Mouse (Mus musculus) midbrain, embryonic 14.5 days (tissue): ENCODE data around the gene Glb1l. TPM values are rescaled to one million over a fixed set of nuclear protein-coding genes. Genes with fewer than 3 reads are reported as not detected.

ENCODE experiments used
- ATAC-seq: fragments of 200-750 bp; cut with Nextera tagmentation; 2 replicates; pipeline ENCODE4 v1.8.0; 2017; ENCODE audit warnings: moderate number of reproducible peaks, moderate library complexity; ENCODE audit not compliant: low FRiP score, low TSS enrichment
- DNase-seq: peaks from one replicate; pipeline ENCODE4 v3.0.0-alpha.2; 2015
- H3K27ac ChIP-seq: fragments of 300-500 bp; sonication (generic); replicated peaks from 2 replicates; pipeline ENCODE4 v1.5.1; 2014; ENCODE audit warnings: mild to moderate bottlenecking, low read depth, low read length, moderate library complexity
- H3K27me3 ChIP-seq: fragments of 300-500 bp; sonication (generic); 2 replicates; pipeline ENCODE4 v1.6.1; 2014; ENCODE audit warnings: low read length, control low read depth, mixed read lengths; ENCODE audit not compliant: control insufficient read depth, insufficient read depth
- H3K36me3 ChIP-seq: fragments of 300-500 bp; sonication (generic); 2 replicates; pipeline ENCODE4 v1.6.1; 2014; ENCODE audit warnings: low read length, control low read depth; ENCODE audit not compliant: control insufficient read depth, insufficient read depth
- H3K4me1 ChIP-seq: fragments of 300-500 bp; sonication (generic); 2 replicates; pipeline ENCODE4 v1.6.1; 2014; ENCODE audit warnings: mild to moderate bottlenecking, antibody characterized with exemption, low read length, control low read depth; ENCODE audit not compliant: control insufficient read depth, insufficient read depth
- H3K4me2 ChIP-seq: fragments of 300-500 bp; sonication (generic); 2 replicates; pipeline ENCODE4 v1.6.1; 2014; ENCODE audit warnings: mild to moderate bottlenecking, low read length, moderate library complexity
- H3K4me3 ChIP-seq: fragments of 300-500 bp; sonication (generic); replicated peaks from 2 replicates; pipeline ENCODE4 v1.5.1; 2014; ENCODE audit warnings: low read depth, low read length
- H3K9ac ChIP-seq: fragments of 300-500 bp; sonication (generic); replicated peaks from 2 replicates; pipeline ENCODE4 v1.6.1; 2014; ENCODE audit warnings: mild to moderate bottlenecking, low read length, moderate library complexity
- H3K9me3 ChIP-seq: fragments of 300-500 bp; sonication (generic); 2 replicates; pipeline ENCODE4 v1.6.1; 2016; ENCODE audit warnings: low read length, control low read depth, mixed read lengths; ENCODE audit not compliant: control insufficient read depth
- WGBS: fragments of 180-500 bp; shearing (Covaris S2); extraction: QIAGEN DNeasy Blood & Tissue Kit; methylation state at CpG from one replicate; pipeline ENCODE4 v1.1.7; 2014; 5-methylcytosine and 5-hydroxymethylcytosine counted together
- polyA plus RNA-seq: library from polyadenylated mRNA; unstranded; fragments of >200 nt; fragmentation: Nextera tagmentation; extraction: Ambion mirVana; gene quantifications from 2 replicates; pipeline ENCODE4 v1.2.1, GENCODE M21; 2014

Gene Glb1l
- polyA plus RNA-seq, 1 experiment from 2014 or later = 24.2 TPM

GRCm38 (mm10) chr1:75226138-75226537 lies 15.5 kb upstream of the Glb1l start:
- Histone ChIP-seq H3K27me3 (peaks cover 7% of the 10 kb centered on the region; the same call in 1 of the 2 replicates), H3K27ac (no peak overlapping the region), H3K9ac (no peak overlapping the region), H3K4me3 (no peak overlapping the region), H3K4me1 (no peaks in the 10 kb centered on the region), H3K9me3 (no peaks in the 10 kb centered on the region), H3K4me2 (no peak overlapping the region), H3K36me3 (no peaks in the 10 kb centered on the region)
- DNase-seq (no peak), ATAC-seq (no peak)
- WGBS = 69% methylated on average over 2 of the region's 2 CpGs

GRCm38 (mm10) chr1:75225473-75225872 lies 14.9 kb upstream of the Glb1l start:
- Histone ChIP-seq H3K4me3 (no peak overlapping the region), H3K36me3 (no peaks in the 10 kb centered on the region), H3K27ac (no peak overlapping the region), H3K4me2 (no peak overlapping the region), H3K9me3 (no peaks in the 10 kb centered on the region), H3K4me1 (no peaks in the 10 kb centered on the region), H3K9ac (no peak overlapping the region), H3K27me3 (peaks cover 13% of the 10 kb centered on the region)
- WGBS = 72% methylated on average over 3 of the region's 3 CpGs
- DNase-seq (no peak), ATAC-seq (no peak)

- Histone ChIP-seq H3K4me3 (no peak overlapping the region), H3K27me3 (peaks cover 27% of the 10 kb centered on the region), H3K36me3 (no peaks in the 10 kb centered on the region), H3K9me3 (no peaks in the 10 kb centered on the region), H3K4me2 (no peak overlapping the region), H3K9ac (no peak overlapping the region), H3K4me1 (peaks cover 13% of the 10 kb centered on the region), H3K27ac (no peak overlapping the region)
- ATAC-seq (no peak), DNase-seq (no peak)
- WGBS = 78% methylated on average over 6 of the region's 6 CpGs
These were observed 12.9 kb upstream of the Glb1l start for GRCm38 (mm10) chr1:75223532-75223931.

- Histone ChIP-seq H3K36me3 (no peaks in the 10 kb centered on the region), H3K9me3 (no peaks in the 10 kb centered on the region), H3K4me2 (no peak overlapping the region), H3K4me3 (no peak overlapping the region), H3K27me3 (peaks cover 33% of the 10 kb centered on the region), H3K9ac (no peak overlapping the region), H3K27ac (no peak overlapping the region), H3K4me1 (peaks cover 17% of the 10 kb centered on the region)
- WGBS = 85% methylated on average over 6 of the region's 6 CpGs
- ATAC-seq = no peak
- no peak for DNase-seq
These were observed 12.3 kb upstream of the Glb1l start for GRCm38 (mm10) chr1:75222926-75223325.

GRCm38 (mm10) chr1:75221538-75221937 lies 10.9 kb upstream of the Glb1l start:
- Histone ChIP-seq H3K27me3 (peaks cover 46% of the 10 kb centered on the region), H3K9me3 (no peaks in the 10 kb centered on the region), H3K4me2 (no peak overlapping the region), H3K9ac (no peak overlapping the region), H3K36me3 (no peaks in the 10 kb centered on the region), H3K4me3 (no peak overlapping the region), H3K4me1 (peaks cover 17% of the 10 kb centered on the region), H3K27ac (no peak overlapping the region)
- no peak for DNase-seq
- 75% methylated on average over 3 of the region's 3 CpGs for WGBS
- ATAC-seq = no peak

GRCm38 (mm10) chr1:75219531-75219930 lies 8.9 kb upstream of the Glb1l start, which contains the start of gene Tuba4a:
Gene Tuba4a (minus strand): TSS chr1:75219865.
- Histone ChIP-seq H3K4me2 (peak within 1 kb of the TSS; percentile 97), H3K9me3 (no peaks in the 10 kb centered on the region), H3K9ac (peak within 1 kb of the TSS; percentile 62), H3K27ac (no peak within 1 kb of the TSS), H3K4me1 (peaks cover 17% of the 10 kb centered on the region), H3K27me3 (peaks cover 46% of the 10 kb centered on the region), H3K4me3 (peak within 1 kb of the TSS; percentile 52), H3K36me3 (peaks cover 9% of the 10 kb centered on the region)
- ATAC-seq = peak; percentile 56
- whole genome bisulfite sequencing = under 1% methylated on average over 34 of the region's 34 CpGs
- DNase-seq = peak; percentile 62

- Histone ChIP-seq H3K4me3 (peak overlapping the region; percentile 52), H3K9ac (peak overlapping the region; percentile 62), H3K27ac (no peak overlapping the region), H3K4me1 (peaks cover 17% of the 10 kb centered on the region), H3K36me3 (peaks cover 13% of the 10 kb centered on the region), H3K27me3 (peaks cover 46% of the 10 kb centered on the region), H3K9me3 (no peaks in the 10 kb centered on the region), H3K4me2 (peak overlapping the region; percentile 97)
- WGBS = under 1% methylated on average over 24 of the region's 24 CpGs
- ATAC-seq = peak; percentile 76
- peak; percentile 84 for DNase-seq
These were observed 8.5 kb upstream of the Glb1l start for GRCm38 (mm10) chr1:75219078-75219477.

GRCm38 (mm10) chr1:75218227-75219001 lies 7.8 kb upstream of the Glb1l start:
- Histone ChIP-seq H3K27me3 (peaks cover 46% of the 10 kb centered on the region), H3K4me2 (peak overlapping the region; percentile 97), H3K4me1 (peaks cover 17% of the 10 kb centered on the region), H3K9me3 (no peaks in the 10 kb centered on the region), H3K9ac (peak overlapping the region; percentile 30; the same call in 1 of the 2 replicates), H3K27ac (no peak overlapping the region), H3K36me3 (peaks cover 20% of the 10 kb centered on the region), H3K4me3 (peak overlapping the region; percentile 52)
- peak; percentile 49; the same call in 1 of the 2 replicates for ATAC-seq
- DNase-seq = no peak
- 2% methylated on average over 38 of the region's 38 CpGs for WGBS

GRCm38 (mm10) chr1:75217893-75218226 lies 7.2 kb upstream of the Glb1l start:
- peaks cover 17% of the 10 kb centered on the region for H3K4me1 ChIP-seq
- peaks cover 25% of the 10 kb centered on the region for H3K36me3 ChIP-seq
- no peak for ATAC-seq
- peaks cover 46% of the 10 kb centered on the region for H3K27me3 ChIP-seq
- peak overlapping the region; percentile 97 for H3K4me2 ChIP-seq
- 8% methylated on average over 6 of the region's 6 CpGs for WGBS
- DNase-seq = no peak
- H3K27ac ChIP-seq = no peak overlapping the region
- no peak overlapping the region for H3K4me3 ChIP-seq
- no peak overlapping the region for H3K9ac ChIP-seq
- no peaks in the 10 kb centered on the region for H3K9me3 ChIP-seq
